ENCODE assay signal across 8 mouse cellular contexts in the genomic region with DNA sequence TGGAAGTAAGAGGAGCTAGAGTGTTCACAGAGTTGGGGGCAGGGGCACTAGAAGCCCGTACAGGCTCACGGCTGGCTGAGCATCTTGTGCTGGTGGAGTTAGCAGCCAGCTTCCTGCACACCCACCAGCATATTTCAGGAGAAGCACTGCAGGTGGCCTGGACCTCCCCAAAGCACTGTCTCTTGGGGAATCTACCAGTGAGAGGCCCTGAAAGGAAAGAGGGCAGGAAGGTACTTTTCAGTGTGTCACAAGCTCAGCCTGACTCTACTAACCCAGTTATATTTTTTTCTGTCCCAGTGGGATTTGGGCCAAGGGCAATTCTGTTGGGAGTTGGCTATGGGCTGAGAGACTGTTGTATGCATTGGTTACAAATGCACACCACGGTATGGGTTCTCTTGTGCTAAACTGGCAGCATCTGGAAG. TPM values are rescaled to one million over a fixed set of nuclear protein-coding genes. Genes with fewer than 3 reads are reported as not detected.
DNase-seq lines count a peak whose midpoint lies in the region; ATAC-seq lines count a peak whose summit lies in the region.

No protein-coding gene starts in this region.

- peak overlapping the region; percentile 100 for H3K27ac ChIP-seq in macrophage
- no peak overlapping the region for H3K27ac ChIP-seq in midbrain, embryonic 13.5 days

- H3K27me3 ChIP-seq in midbrain, embryonic 13.5 days = no peaks in the 10 kb centered on the region

- H3K36me3 ChIP-seq in macrophage (ENCODE audit: inconsistent target) = no peaks in the 10 kb centered on the region
- H3K36me3 ChIP-seq in midbrain, embryonic 13.5 days = no peaks in the 10 kb centered on the region

- H3K9ac ChIP-seq in midbrain, embryonic 13.5 days (replicated peaks) = no peak overlapping the region

- H3K4me3 ChIP-seq in macrophage (ENCODE audit: inconsistent target) = peak overlapping the region; percentile 80
- no peak overlapping the region for H3K4me3 ChIP-seq in midbrain, embryonic 13.5 days (replicated peaks)

- peaks cover 66% of the 10 kb centered on the region for H3K79me2 ChIP-seq in macrophage (ENCODE audit: inconsistent target)

- WGBS in macrophage (ENCODE audit: missing documents) = 16% methylated on average over 3 of the region's 3 CpGs
- WGBS in midbrain, embryonic 13.5 days = 67% methylated on average over 3 of the region's 3 CpGs

- DNase-seq in cerebellum, postnatal 10 days = peak; percentile 19 to 43
- no peak for DNase-seq in cerebellum, postnatal 25 days
- peak; percentile 14 for DNase-seq in kidney, postnatal 14 days
- no peak for DNase-seq in kidney, postnatal 25 days
- DNase-seq in Muller cell, postnatal 12 days (ENCODE audit: inconsistent ontology term) = peak; percentile 84
- DNase-seq in ovary, postnatal 10 days (ENCODE audit: low spot score) = no peak

- no peak for ATAC-seq in midbrain, embryonic 13.5 days

- H3K4me1 ChIP-seq in midbrain, embryonic 13.5 days (replicated peaks) = no peaks in the 10 kb centered on the region

- H3K4me2 ChIP-seq in midbrain, embryonic 13.5 days (replicated peaks) = no peak overlapping the region

- H3K9me3 ChIP-seq in midbrain, embryonic 13.5 days = no peaks in the 10 kb centered on the region; the same call in 1 of the 2 replicates

RNA-seq across cellular contexts. Expression of a gene that starts 1.8 kb away (rescaled TPM):
- total RNA-seq in macrophage (2018; cell fraction: chromatin; rRNA removed) = 100 to 1,000 TPM in 23 of 26 experiments, 10 to 100 TPM in 3; 27.7 to 953 (median 662) TPM
- total RNA-seq in macrophage (2018; cell fraction: cytosol; rRNA removed) = 100 to 1,000 TPM in 25 of 26 experiments, 10 to 100 TPM in 1; 98.1 to 214 (median 175) TPM
- 100 to 1,000 TPM in 22 of 26 experiments, 10 to 100 TPM in 4; 36.2 to 581 (median 315) TPM for total RNA-seq in macrophage (2018; cell fraction: nucleus; rRNA removed)
- 176 to 213 TPM (median 185 TPM) in 3 replicates for polyA plus RNA-seq in macrophage (2018)
- polyA plus RNA-seq in midbrain, embryonic 13.5 days (2015; fragmentation: Nextera tagmentation; extraction: Ambion mirVana) = 1.9 and 2.5 TPM in 2 replicates

RNA-seq across cellular contexts. Expression of a gene that starts 48.2 kb away (rescaled TPM):
- total RNA-seq in macrophage (2018; cell fraction: chromatin; rRNA removed) = under 1 TPM in 1 of 26 experiments, not detected in 25; 0.79 TPM
- total RNA-seq in macrophage (2018; cell fraction: cytosol; rRNA removed) = not detected
- not detected for total RNA-seq in macrophage (2018; cell fraction: nucleus; rRNA removed)
- not detected in 3 replicates for polyA plus RNA-seq in macrophage (2018)
- 6.8 and 9.6 TPM in 2 replicates for polyA plus RNA-seq in midbrain, embryonic 13.5 days (2015; fragmentation: Nextera tagmentation; extraction: Ambion mirVana)

Comparison
In these comparisons a context has a peak if more than half of its experiments do, and no peak if none do; other contexts are left out.
1. DNase-seq: peak in cerebellum, postnatal 10 days (2 of 2), kidney, postnatal 14 days (single experiment) and Muller cell, postnatal 12 days (single experiment); none in cerebellum, postnatal 25 days (0 of 2), kidney, postnatal 25 days (0 of 2) and ovary, postnatal 10 days (single experiment).
2. RNA of a gene that starts 1.8 kb away (polyA plus RNA-seq): 176 to 213 TPM in macrophage; 1.9 to 2.5 TPM in midbrain, embryonic 13.5 days; every median in the first group is over 10 times any median in the second.